8 mouse cellular contexts compared by ENCODE assay signal in genomic region chr2:52676023-52676912, GRCm38 (mm10). TPM values are rescaled to one million over a fixed set of nuclear protein-coding genes. Genes with fewer than 3 reads are reported as not detected.
DNase-seq lines count a peak whose midpoint lies in the region; ATAC-seq and TF ChIP-seq lines count a peak whose summit lies in the region.

Gene Cacnb4 (minus strand): TSS chr2:52676831.

- TF ChIP-seq POLR2A in spleen, adult 2 months (IDR thresholded peaks at IDR 0.05; ENCODE audit: low read depth, low read length): no peak
- TF ChIP-seq POLR2A in limb, embryonic 14.5 days (IDR thresholded peaks at IDR 0.05; ENCODE audit: borderline replicate concordance, extremely low read depth, insufficient read depth, insufficient read length): no peak

- H3K4me2 ChIP-seq in kidney, embryonic 14.5 days (replicated peaks; ENCODE audit: low read depth, low read length): peak within 1 kb of the TSS; percentile 84
- H3K4me2 ChIP-seq in limb, embryonic 14.5 days (replicated peaks; ENCODE audit: low read depth, low read length, severe bottlenecking): peak within 1 kb of the TSS; percentile 95
- H3K4me2 ChIP-seq in midbrain, embryonic 14.5 days (ENCODE audit: low read length): peak within 1 kb of the TSS; percentile 93
- H3K4me2 ChIP-seq in stomach, embryonic 15.5 days: peak within 1 kb of the TSS; percentile 96

- no peaks in the 10 kb centered on the region for H3K36me3 ChIP-seq in spleen, adult 2 months (ENCODE audit: control insufficient read depth, insufficient read depth, low read length)
- no peaks in the 10 kb centered on the region for H3K36me3 ChIP-seq in heart, embryonic 10.5 days
- H3K36me3 ChIP-seq in kidney, embryonic 14.5 days (ENCODE audit: control insufficient read depth, insufficient read depth, low read length): no peaks in the 10 kb centered on the region
- H3K36me3 ChIP-seq in limb, embryonic 14.5 days (ENCODE audit: control insufficient read depth, insufficient read depth, low read length): no peaks in the 10 kb centered on the region
- H3K36me3 ChIP-seq in midbrain, embryonic 14.5 days (ENCODE audit: control insufficient read depth, insufficient read depth, low read length): no peaks in the 10 kb centered on the region
- H3K36me3 ChIP-seq in stomach, embryonic 15.5 days: no peaks in the 10 kb centered on the region

- H3K9ac ChIP-seq in kidney, embryonic 14.5 days (ENCODE audit: low read depth, low read length): peak within 1 kb of the TSS; percentile 70
- H3K9ac ChIP-seq in limb, embryonic 14.5 days (ENCODE audit: low read depth, low read length, severe bottlenecking): peak within 1 kb of the TSS; percentile 83
- H3K9ac ChIP-seq in midbrain, embryonic 14.5 days (replicated peaks; ENCODE audit: low read length): peak within 1 kb of the TSS; percentile 75
- H3K9ac ChIP-seq in stomach, embryonic 15.5 days: peak within 1 kb of the TSS; percentile 50

- peak within 1 kb of the TSS; percentile 35; the same call in 1 of the 2 replicates for H3K4me3 ChIP-seq in spleen, adult 2 months (ENCODE audit: extremely low read depth, insufficient read depth, insufficient read length)
- peak within 1 kb of the TSS; percentile 80 for H3K4me3 ChIP-seq in heart, embryonic 10.5 days
- H3K4me3 ChIP-seq in kidney, embryonic 14.5 days (ENCODE audit: low read length): peak within 1 kb of the TSS; percentile 70
- peak within 1 kb of the TSS; percentile 66 for H3K4me3 ChIP-seq in limb, embryonic 14.5 days (replicated peaks; ENCODE audit: low read length)
- peak within 1 kb of the TSS; percentile 67 for H3K4me3 ChIP-seq in midbrain, embryonic 14.5 days (replicated peaks; ENCODE audit: low read depth, low read length)
- peak within 1 kb of the TSS; percentile 69 for H3K4me3 ChIP-seq in stomach, embryonic 15.5 days (replicated peaks)

- DNase-seq in spleen, adult 2 months (ENCODE audit: low read depth in 1 of 2, low spot score in 2 of 2): no peak
- DNase-seq in spleen, adult 12 weeks (ENCODE audit: low spot score): no peak
- peak; percentile 80 for DNase-seq in embryo, embryonic 11 days
- no peak for DNase-seq in heart, embryonic 10.5 days (ENCODE audit: low spot score)
- DNase-seq in limb, embryonic 14.5 days (ENCODE audit: low spot score): peak; percentile 62
- peak; percentile 85 for DNase-seq in midbrain, embryonic 14.5 days

- H3K27ac ChIP-seq in spleen, adult 2 months (ENCODE audit: insufficient read depth, low read length): no peak within 1 kb of the TSS
- H3K27ac ChIP-seq in heart, embryonic 10.5 days: peak within 1 kb of the TSS; percentile 87
- H3K27ac ChIP-seq in kidney, embryonic 14.5 days (ENCODE audit: low read depth, low read length): peak within 1 kb of the TSS; percentile 80
- no peak within 1 kb of the TSS for H3K27ac ChIP-seq in limb, embryonic 14.5 days (replicated peaks; ENCODE audit: low read depth, low read length)
- H3K27ac ChIP-seq in midbrain, embryonic 14.5 days (replicated peaks; ENCODE audit: low read depth, low read length): peak within 1 kb of the TSS; percentile 68
- no peak within 1 kb of the TSS for H3K27ac ChIP-seq in stomach, embryonic 15.5 days

- no peaks in the 10 kb centered on the region for H3K9me3 ChIP-seq in heart, embryonic 10.5 days
- no peaks in the 10 kb centered on the region for H3K9me3 ChIP-seq in kidney, embryonic 14.5 days (ENCODE audit: control insufficient read depth, low read length)
- H3K9me3 ChIP-seq in limb, embryonic 14.5 days (ENCODE audit: control insufficient read depth, low read length): no peaks in the 10 kb centered on the region
- H3K9me3 ChIP-seq in midbrain, embryonic 14.5 days (ENCODE audit: control insufficient read depth, low read length): no peaks in the 10 kb centered on the region
- no peaks in the 10 kb centered on the region for H3K9me3 ChIP-seq in stomach, embryonic 15.5 days

- H3K4me1 ChIP-seq in spleen, adult 2 months (ENCODE audit: control insufficient read depth, insufficient read depth, insufficient read length): peaks cover 4% of the 10 kb centered on the region
- H3K4me1 ChIP-seq in heart, embryonic 10.5 days: peaks cover 20% of the 10 kb centered on the region; the same call in 1 of the 2 replicates
- H3K4me1 ChIP-seq in kidney, embryonic 14.5 days (ENCODE audit: control insufficient read depth, insufficient read depth, low read length): peaks cover 7% of the 10 kb centered on the region; the same call in 1 of the 2 replicates
- H3K4me1 ChIP-seq in limb, embryonic 14.5 days (ENCODE audit: control insufficient read depth, insufficient read depth, low read length): peaks cover 7% of the 10 kb centered on the region
- peaks cover 9% of the 10 kb centered on the region; the same call in 1 of the 2 replicates for H3K4me1 ChIP-seq in midbrain, embryonic 14.5 days (ENCODE audit: control insufficient read depth, insufficient read depth, low read length)
- H3K4me1 ChIP-seq in stomach, embryonic 15.5 days: 0 out of 2 replicates have a peak, but pooled peaks cover 10% of the 10 kb centered on the region

- peak; percentile 92 for ATAC-seq in kidney, embryonic 14.5 days (ENCODE audit: low FRiP score, low TSS enrichment)
- peak; percentile 86 for ATAC-seq in limb, embryonic 14.5 days (ENCODE audit: low FRiP score, low read depth)
- peak; percentile 91 for ATAC-seq in midbrain, embryonic 14.5 days (ENCODE audit: low FRiP score, low TSS enrichment)
- ATAC-seq in stomach, embryonic 15.5 days (ENCODE audit: insufficient read depth, low FRiP score, low read depth): peak; percentile 85

- 2% methylated on average over 35 of the region's 77 CpGs for whole genome bisulfite sequencing in spleen, adult 2 months
- under 1% methylated on average over 55 of the region's 77 CpGs for WGBS in heart, embryonic 10.5 days
- under 1% methylated on average over 46 of the region's 77 CpGs for WGBS in kidney, embryonic 14.5 days
- under 1% methylated on average over 29 of the region's 77 CpGs for WGBS in limb, embryonic 14.5 days
- WGBS in midbrain, embryonic 14.5 days: under 1% methylated on average over 58 of the region's 77 CpGs
- 1% methylated on average over 34 of the region's 77 CpGs for WGBS in stomach, embryonic 15.5 days

- H3K27me3 ChIP-seq in spleen, adult 2 months (ENCODE audit: control insufficient read depth, insufficient read depth, low read length): peaks cover 13% of the 10 kb centered on the region
- H3K27me3 ChIP-seq in heart, embryonic 10.5 days (ENCODE audit: insufficient read depth, poor library complexity, severe bottlenecking): peaks cover 40% of the 10 kb centered on the region
- H3K27me3 ChIP-seq in kidney, embryonic 14.5 days (ENCODE audit: control insufficient read depth, insufficient read depth, low read length): peaks cover 12% of the 10 kb centered on the region
- H3K27me3 ChIP-seq in limb, embryonic 14.5 days (ENCODE audit: control insufficient read depth, insufficient read depth, low read length): peaks cover 13% of the 10 kb centered on the region
- H3K27me3 ChIP-seq in midbrain, embryonic 14.5 days (ENCODE audit: control insufficient read depth, insufficient read depth, low read length): peaks cover 15% of the 10 kb centered on the region; the same call in 1 of the 2 replicates
- H3K27me3 ChIP-seq in stomach, embryonic 15.5 days (replicated peaks): peaks cover 9% of the 10 kb centered on the region

- TF ChIP-seq CTCF in spleen, adult 2 months (IDR thresholded peaks at IDR 0.05; ENCODE audit: extremely low read depth, insufficient read depth, insufficient read length, insufficient replicate concordance): no peak

RNA-seq across cellular contexts. Expression of gene Cacnb4, which starts in this region (rescaled TPM):
- polyA plus RNA-seq in spleen, adult 2 months (2012; rRNA removed): 0.06 and 0.11 TPM in 2 replicates
- 0.29 and 0.36 TPM in 2 replicates for polyA plus RNA-seq in heart, embryonic 10.5 days (2016; fragmentation: Nextera tagmentation; extraction: Ambion mirVana)
- 4.2 and 4.3 TPM in 2 replicates for polyA plus RNA-seq in kidney, embryonic 14.5 days (2014; fragmentation: Nextera tagmentation; extraction: Ambion mirVana)
- 0.91 and 3.1 TPM in 2 replicates for polyA plus RNA-seq in limb, embryonic 14.5 days (2012; rRNA removed)
- polyA plus RNA-seq in limb, embryonic 14.5 days (2014; fragmentation: Nextera tagmentation; extraction: Ambion mirVana): 0.81 and 2.3 TPM in 2 replicates
- 16.3 and 18.0 TPM in 2 replicates for polyA plus RNA-seq in midbrain, embryonic 14.5 days (2014; fragmentation: Nextera tagmentation; extraction: Ambion mirVana)
- polyA plus RNA-seq in stomach, embryonic 15.5 days (2015; fragmentation: Nextera tagmentation; extraction: Ambion mirVana): 0.57 and 1.7 TPM in 2 replicates

Comparison
In these comparisons a context has a peak if more than half of its experiments do, and no peak if none do; other contexts are left out.
1. DNase-seq: peak in embryo, embryonic 11 days (single experiment), limb, embryonic 14.5 days (single experiment) and midbrain, embryonic 14.5 days (single experiment); none in spleen, adult 2 months (0 of 2), spleen, adult 12 weeks (single experiment) and heart, embryonic 10.5 days (single experiment).
2. H3K27ac ChIP-seq: peak in heart, embryonic 10.5 days (single experiment), kidney, embryonic 14.5 days (single experiment) and midbrain, embryonic 14.5 days (single experiment); none in spleen, adult 2 months (single experiment), limb, embryonic 14.5 days (single experiment) and stomach, embryonic 15.5 days (single experiment).
3. Peak in every context shown above with its lines, with median percentiles within 50 percentile points of each other: H3K4me3 ChIP-seq, ATAC-seq, H3K4me2 ChIP-seq and H3K9ac ChIP-seq.